Mouse (Mus musculus) urinary bladder, postnatal 0 days (tissue): ENCODE measurements around the gene Rgsl1. TPM values are rescaled to one million over a fixed set of nuclear protein-coding genes. Genes with fewer than 3 reads are reported as not detected.

Source experiments
- polyA plus RNA-seq: library from polyadenylated mRNA; unstranded; fragments of >200 nt; fragmentation: Nextera tagmentation; extraction: Ambion mirVana; gene quantifications from 2 replicates; pipeline ENCODE4 v1.2.1, GENCODE M21; 2015

The Rgsl1 gene
- 0.07 and 0.19 TPM in 2 replicates for polyA plus RNA-seq

DNA sequence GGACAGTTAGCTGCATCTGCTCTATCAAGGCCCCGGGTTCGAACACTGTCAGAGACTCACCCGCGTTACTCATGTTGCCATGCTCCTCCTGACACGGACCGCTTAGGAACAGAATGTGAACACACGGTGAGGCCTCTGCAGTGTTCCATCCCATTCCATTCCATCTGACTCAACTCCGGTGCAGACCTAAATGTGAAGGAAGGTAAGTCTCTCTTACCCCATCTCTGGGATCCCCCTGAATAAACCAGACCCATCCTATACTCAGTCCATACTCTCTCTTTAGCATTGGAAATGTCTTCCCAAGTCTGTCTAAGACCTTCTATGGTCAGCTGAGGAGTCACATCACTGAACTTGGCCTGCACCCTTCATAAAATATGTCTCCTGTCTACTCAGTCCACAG lies at the start of gene Rgsl1:
TSS of gene Rgsl1 (minus strand) at position 101 of the 400 bp plus-strand sequence.

DNA sequence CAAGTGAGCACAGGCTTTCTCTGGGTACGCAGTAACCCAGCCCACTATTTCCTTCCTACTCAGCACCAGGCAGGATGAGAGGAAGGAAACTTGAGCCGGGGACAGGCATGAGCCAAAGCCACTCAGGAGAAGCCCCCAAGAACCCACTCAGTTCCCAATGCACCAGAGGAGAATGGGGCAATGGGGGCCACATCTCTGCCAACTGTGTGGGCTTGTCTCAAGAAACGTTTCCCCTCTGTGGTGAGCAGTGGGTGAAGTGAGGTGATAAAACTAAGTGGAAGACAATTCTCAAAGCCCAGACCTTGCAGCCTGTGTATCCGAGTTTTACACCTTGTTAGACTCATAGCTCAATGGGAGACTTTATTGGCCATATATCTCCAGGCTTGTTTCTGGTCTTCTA lies 47.5 kb upstream of the Rgsl1 start, which contains the start of gene Teddm1a:
TSS of gene Teddm1a (plus strand) at position 301 of the 400 bp plus-strand sequence.

DNA sequence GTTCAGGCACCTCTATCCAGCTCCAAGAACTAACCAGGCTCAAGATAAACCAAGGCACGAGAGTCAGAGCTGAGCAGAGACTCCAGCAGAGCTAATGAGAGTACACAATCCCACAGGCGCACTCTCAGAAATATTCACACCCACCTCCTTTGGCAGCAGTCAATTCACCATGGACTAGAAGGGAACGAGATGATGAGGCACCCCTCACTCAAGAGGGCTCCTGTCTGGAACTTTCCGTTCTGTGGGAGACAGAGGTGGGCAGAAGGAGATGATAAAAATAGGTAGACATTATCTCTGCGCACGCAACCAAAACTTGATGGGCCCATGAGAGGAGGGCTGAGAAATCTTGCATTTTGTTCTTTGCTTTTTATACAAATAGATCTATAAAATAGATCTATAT lies 30.1 kb upstream of the Rgsl1 start, which contains the start of gene Teddm1b:
TSS of gene Teddm1b (plus strand) at position 301 of the 400 bp plus-strand sequence.

DNA sequence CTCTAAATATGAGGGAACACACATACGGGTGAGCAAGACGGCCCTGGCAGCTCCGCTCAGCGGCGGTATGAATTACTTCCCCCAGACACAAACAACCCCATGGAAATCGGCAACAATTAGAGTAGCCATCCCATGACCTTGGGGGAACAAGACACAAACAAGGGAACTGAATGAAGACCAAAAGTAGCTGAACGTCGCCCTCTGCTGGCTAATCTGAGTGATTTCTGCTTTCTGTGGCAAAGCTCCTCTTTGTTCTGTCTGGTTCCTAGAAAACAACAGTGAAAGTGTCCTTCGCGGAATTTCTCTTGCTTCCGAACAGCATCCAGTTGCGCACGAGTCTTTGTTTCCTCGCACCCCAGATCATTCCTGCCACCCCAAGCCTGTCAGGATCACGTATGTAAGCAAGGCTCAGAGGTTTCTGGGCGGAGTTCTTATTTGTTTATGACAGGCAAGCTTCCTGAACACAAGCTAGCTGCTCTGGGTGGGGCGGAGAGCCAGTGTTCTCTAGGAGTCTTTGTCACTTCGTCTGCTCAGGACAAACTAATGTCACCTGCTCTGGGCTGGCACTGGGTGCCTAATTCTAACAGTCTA lies 94.6 kb downstream of the Rgsl1 start, which contains the start of gene Rnasel:
TSS of gene Rnasel (plus strand) at position 216 of the 591 bp plus-strand sequence.

DNA sequence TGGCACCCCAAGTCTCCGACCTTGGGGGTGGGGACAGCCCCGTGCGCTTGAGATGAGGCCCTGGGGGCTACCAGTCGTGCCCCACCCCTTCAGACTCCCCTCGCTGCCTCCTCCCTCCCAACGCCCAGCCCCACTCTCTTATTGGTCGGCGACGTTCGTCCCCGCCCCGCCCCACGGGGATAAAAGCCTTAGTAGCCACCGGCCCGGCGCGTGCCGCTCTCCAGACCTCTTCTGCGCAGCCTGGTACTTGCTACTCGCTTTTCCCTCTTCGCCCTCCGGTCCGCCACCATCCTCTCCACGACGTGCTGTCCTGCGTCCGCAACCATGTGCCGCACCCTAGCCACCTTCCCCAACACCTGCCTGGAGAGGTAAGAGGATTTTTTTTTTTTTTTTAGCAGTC lies 103.8 kb downstream of the Rgsl1 start, which contains the start of gene Rgs16:
TSS of gene Rgs16 (plus strand) at position 205 of the 400 bp plus-strand sequence.

Other genes starting within 250 kb of the Rgsl1 start
- gene Rgs8, start 191.1 kb downstream of the Rgsl1 start, polyA plus RNA-seq = 0.02 and 0.08 TPM in 2 replicates
- gene Rgs16, start 103.8 kb downstream of the Rgsl1 start, polyA plus RNA-seq = 2.1 and 2.7 TPM in 2 replicates
- gene Rnasel, start 94.7 kb downstream of the Rgsl1 start, polyA plus RNA-seq = 7.8 and 9.5 TPM in 2 replicates
- 0.08 and 0.14 TPM in 2 replicates for gene Teddm1b, start 30.2 kb upstream of the Rgsl1 start, polyA plus RNA-seq
- gene Teddm1a, start 47.6 kb upstream of the Rgsl1 start, polyA plus RNA-seq = not detected in 2 replicates
- gene Glul, start 55.8 kb upstream of the Rgsl1 start, polyA plus RNA-seq = 88.0 and 121 TPM in 2 replicates
- gene Teddm2, start 56.1 kb upstream of the Rgsl1 start, polyA plus RNA-seq = 0.35 and 0.56 TPM in 2 replicates